Mouse (Mus musculus) limb, embryonic 14.5 days (tissue): Measurements from ENCODE around the gene Cabp1. TPM values are rescaled to one million over a fixed set of nuclear protein-coding genes. Genes with fewer than 3 reads are reported as not detected.

Experiments used
- ATAC-seq: fragments of 200-750 bp; cut with Nextera tagmentation; 2 replicates; pipeline ENCODE4 v1.8.0; 2017; ENCODE audit warnings: low read depth, moderate number of reproducible peaks, moderate TSS enrichment; ENCODE audit not compliant: low FRiP score
- DNase-seq: peaks from one replicate; pipeline ENCODE4 v3.0.0-alpha.2; 2015; ENCODE audit warnings: low spot score
- H3K27ac ChIP-seq: fragments of 300-500 bp; sonication (generic); replicated peaks from 2 replicates; pipeline ENCODE4 v1.5.1; 2014; ENCODE audit warnings: low read depth, mild to moderate bottlenecking, low read length, moderate library complexity, mixed read lengths
- H3K27me3 ChIP-seq: fragments of 300-500 bp; sonication (generic); 2 replicates; pipeline ENCODE4 v1.6.1; 2014; ENCODE audit warnings: low read length, mixed read lengths; ENCODE audit not compliant: control insufficient read depth, insufficient read depth
- H3K36me3 ChIP-seq: fragments of 300-500 bp; sonication (generic); 2 replicates; pipeline ENCODE4 v1.6.1; 2014; ENCODE audit warnings: mild to moderate bottlenecking, low read length, moderate library complexity, mixed read lengths; ENCODE audit not compliant: control insufficient read depth, insufficient read depth
- H3K4me1 ChIP-seq: fragments of 300-500 bp; sonication (generic); 2 replicates; pipeline ENCODE4 v1.6.1; 2014; ENCODE audit warnings: antibody characterized with exemption, low read length, mixed read lengths; ENCODE audit not compliant: control insufficient read depth, insufficient read depth
- H3K4me2 ChIP-seq: fragments of 300-500 bp; sonication (generic); replicated peaks from 2 replicates; pipeline ENCODE4 v1.6.1; 2014; ENCODE audit warnings: low read depth, mild to moderate bottlenecking, low read length, moderate library complexity; ENCODE audit not compliant: severe bottlenecking
- H3K4me3 ChIP-seq: fragments of 300-500 bp; sonication (generic); replicated peaks from 2 replicates; pipeline ENCODE4 v1.5.1; 2014; ENCODE audit warnings: low read length
- H3K9ac ChIP-seq: fragments of 300-500 bp; sonication (generic); 2 replicates; pipeline ENCODE4 v1.6.1; 2014; ENCODE audit warnings: mild to moderate bottlenecking, low read depth, low read length, moderate library complexity; ENCODE audit not compliant: severe bottlenecking
- H3K9me3 ChIP-seq: fragments of 300-500 bp; sonication (generic); 2 replicates; pipeline ENCODE4 v1.6.1; 2016; ENCODE audit warnings: low read length; ENCODE audit not compliant: control insufficient read depth
- POLR2A ChIP-seq: fragments of 200-500 bp; IDR thresholded peaks from 2 replicates; pipeline ENCODE4 v1.8.0; 2012; ENCODE audit warnings: inconsistent platforms, mild to moderate bottlenecking, moderate library complexity, borderline replicate concordance; ENCODE audit not compliant: insufficient read depth, insufficient read length; ENCODE audit errors: extremely low read depth
- WGBS: fragments of 180-500 bp; shearing (Covaris S2); extraction: QIAGEN DNeasy Blood & Tissue Kit; methylation state at CpG from one replicate; pipeline ENCODE4 v1.1.7; 2014; 5-methylcytosine and 5-hydroxymethylcytosine counted together
- polyA plus RNA-seq, 2 experiments: library from polyadenylated mRNA; depleted of rRNA in 1 of 2; stranded (reverse) in 1 of 2; unstranded in 1 of 2; fragments of >200 nt; fragmentation: Nextera tagmentation in 1 of 2; extraction: Ambion mirVana in 1 of 2; gene quantifications; 2 replicates each; pipeline versions ENCODE4 v1.2.1 to v1.2.3; 2012 to 2014

The Cabp1 gene
- polyA plus RNA-seq, 2 experiments: 1.5 to 4.7 TPM

DNA sequence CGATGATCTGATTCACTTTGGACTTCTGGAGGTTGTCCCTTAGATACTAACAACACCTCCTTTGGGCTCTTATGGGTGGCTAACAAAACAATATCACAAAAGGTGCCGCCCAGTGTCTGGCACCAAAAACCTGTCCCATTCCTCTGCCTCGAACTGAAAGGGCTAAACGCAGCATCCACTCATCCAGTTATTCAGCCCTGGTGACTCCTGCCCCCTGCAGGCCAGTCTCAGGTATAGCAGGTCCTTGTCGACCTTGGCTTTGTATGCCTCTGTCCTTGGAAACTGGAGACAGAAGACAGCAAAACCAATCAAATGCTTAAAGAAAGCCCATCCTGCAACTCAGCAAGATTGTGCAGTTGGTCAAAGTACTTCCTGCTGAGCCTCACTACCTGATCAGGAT is 5.4 kb downstream of the Cabp1 start:
- no peak for TF ChIP-seq POLR2A
- Histone ChIP-seq H3K36me3 (no peaks in the 10 kb centered on the region), H3K27me3 (peaks cover 29% of the 10 kb centered on the region), H3K9ac (no peak overlapping the region), H3K9me3 (no peaks in the 10 kb centered on the region), H3K4me1 (peaks cover 16% of the 10 kb centered on the region), H3K27ac (no peak overlapping the region), H3K4me2 (no peak overlapping the region), H3K4me3 (no peak overlapping the region)
- WGBS: 54% methylated on average over 5 of the region's 5 CpGs
- ATAC-seq (no peak), DNase-seq (peak; percentile 30)

DNA sequence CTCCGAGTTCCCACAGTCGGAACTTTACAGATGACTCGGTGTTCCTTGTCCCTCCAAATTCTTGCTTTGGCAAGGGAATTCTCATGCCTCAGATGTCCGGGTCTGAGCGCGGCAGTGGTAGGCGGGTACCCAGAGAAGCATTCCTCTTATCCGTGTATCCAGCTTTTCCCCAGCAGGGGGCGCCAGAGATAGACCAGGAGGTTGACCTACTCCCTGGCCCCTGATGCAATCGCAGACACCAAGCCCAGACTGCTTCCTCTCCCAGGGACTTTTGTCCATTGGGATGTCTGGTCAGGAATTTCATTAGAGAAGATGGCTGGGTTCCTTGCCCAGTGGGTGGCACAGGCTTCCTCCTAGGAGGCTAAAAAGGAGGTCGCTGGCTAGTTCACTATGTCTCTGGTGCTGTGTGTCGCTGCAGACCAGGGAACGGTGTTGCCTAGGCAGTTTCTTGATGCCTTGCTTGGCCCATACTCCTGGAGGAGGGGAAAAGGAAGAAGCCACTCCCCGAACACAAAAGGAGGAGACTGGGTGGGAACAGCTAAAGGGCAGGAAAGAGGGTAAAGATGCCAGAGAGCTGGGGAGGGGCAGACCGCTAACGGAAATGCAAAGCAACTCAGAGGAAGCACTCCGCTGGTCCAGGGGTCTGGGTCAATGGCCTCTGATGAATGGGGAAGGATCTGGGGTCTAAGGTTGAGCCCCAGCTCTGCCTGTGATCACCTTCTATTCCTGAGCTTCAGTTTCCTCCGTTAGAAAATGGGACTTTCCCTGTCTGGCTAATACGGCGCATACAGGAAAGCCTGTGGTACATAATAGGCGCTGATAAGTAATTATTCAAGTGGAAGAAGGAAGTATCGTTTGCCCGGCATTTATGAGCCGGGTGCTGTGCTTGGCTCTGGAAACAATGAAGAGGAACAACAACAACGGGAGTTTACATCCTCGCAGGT is 6.7 kb downstream of the Cabp1 start:
- ATAC-seq (peak; percentile 86; the same call in 1 of the 2 replicates), DNase-seq (peak; percentile 85)
- H3K27me3 ChIP-seq: peaks cover 16% of the 10 kb centered on the region
- peaks cover 7% of the 10 kb centered on the region; the same call in 1 of the 2 replicates for H3K4me1 ChIP-seq
- TF ChIP-seq POLR2A: no peak
- no peaks in the 10 kb centered on the region for H3K36me3 ChIP-seq
- WGBS: 16% methylated on average over 26 of the region's 26 CpGs
- H3K27ac ChIP-seq: no peak overlapping the region
- no peaks in the 10 kb centered on the region for H3K9me3 ChIP-seq
- H3K4me2 ChIP-seq: peak overlapping the region; percentile 15; the same call in 1 of the 2 replicates
- H3K9ac ChIP-seq: no peak overlapping the region
- no peak overlapping the region for H3K4me3 ChIP-seq

DNA sequence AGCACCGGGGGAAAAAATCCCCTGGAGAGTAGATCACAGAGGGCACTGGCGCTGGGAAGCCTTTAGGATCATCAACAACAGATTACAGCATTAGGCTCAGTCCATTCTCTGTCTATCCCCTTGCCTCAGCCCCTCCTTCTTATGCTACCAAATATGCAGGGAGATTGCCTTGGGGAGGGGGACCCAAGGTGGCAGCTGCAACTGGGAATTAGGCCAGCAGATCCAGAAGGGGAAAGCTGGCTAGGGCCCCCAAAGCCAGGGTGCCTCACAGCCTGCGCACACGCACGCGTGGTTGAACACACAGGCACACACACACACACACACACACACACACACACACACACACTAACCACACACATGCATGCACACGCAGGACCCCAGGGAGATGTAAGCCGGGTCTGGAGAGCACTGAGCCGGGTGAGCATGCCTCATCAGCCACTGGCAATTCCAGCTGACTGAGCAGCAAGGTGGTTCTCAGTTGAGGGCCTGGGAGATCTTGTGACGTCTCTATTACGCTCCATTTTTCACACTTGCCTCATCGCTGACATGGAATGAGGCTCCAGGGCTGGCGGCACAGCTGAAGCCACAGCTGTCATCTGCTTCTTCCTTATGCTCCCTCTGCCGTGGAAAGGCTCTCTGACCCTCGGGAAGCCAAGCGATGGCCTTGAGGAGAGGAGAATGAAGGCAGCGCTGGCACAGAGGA is 7.7 kb downstream of the Cabp1 start:
- no peak overlapping the region for H3K4me3 ChIP-seq
- ATAC-seq: peak; percentile 55
- no peak for TF ChIP-seq POLR2A
- WGBS: 33% methylated on average over 13 of the region's 17 CpGs
- peaks cover 6% of the 10 kb centered on the region for H3K27me3 ChIP-seq
- H3K27ac ChIP-seq: no peak overlapping the region
- H3K9me3 ChIP-seq: no peaks in the 10 kb centered on the region
- peak overlapping the region; percentile 15; the same call in 1 of the 2 replicates for H3K4me2 ChIP-seq
- peak; percentile 50 for DNase-seq
- no peaks in the 10 kb centered on the region for H3K36me3 ChIP-seq
- H3K9ac ChIP-seq: no peak overlapping the region
- H3K4me1 ChIP-seq: peaks cover 10% of the 10 kb centered on the region

DNA sequence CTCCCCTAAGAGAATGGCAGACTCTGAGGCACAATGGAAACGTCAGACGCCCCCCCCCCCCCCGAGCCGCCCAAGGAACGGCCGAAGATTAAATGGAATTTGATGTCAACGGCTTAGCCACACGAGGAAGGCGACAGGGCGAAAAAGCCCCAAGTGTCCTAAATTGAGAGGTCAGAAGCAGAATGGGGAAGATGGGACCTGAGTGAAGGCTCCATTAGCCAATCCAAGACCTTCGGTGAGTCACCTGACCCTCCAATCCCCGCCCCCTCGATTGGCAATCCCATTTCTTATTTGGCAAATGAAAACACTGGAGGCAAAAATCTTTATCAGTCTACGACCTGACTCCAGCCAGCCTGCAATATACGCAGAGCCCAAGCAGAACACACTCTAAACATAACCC is 9.5 kb downstream of the Cabp1 start:
- Histone ChIP-seq H3K4me1 (peaks cover 13% of the 10 kb centered on the region), H3K36me3 (no peaks in the 10 kb centered on the region), H3K27ac (no peak overlapping the region), H3K9me3 (no peaks in the 10 kb centered on the region), H3K4me2 (no peak overlapping the region), H3K4me3 (no peak overlapping the region), H3K9ac (no peak overlapping the region), H3K27me3 (no peaks in the 10 kb centered on the region; the same call in 1 of the 2 replicates)
- ATAC-seq (no peak), DNase-seq (no peak)
- 35% methylated on average over 14 of the region's 15 CpGs for whole genome bisulfite sequencing
- TF ChIP-seq POLR2A: no peak

DNA sequence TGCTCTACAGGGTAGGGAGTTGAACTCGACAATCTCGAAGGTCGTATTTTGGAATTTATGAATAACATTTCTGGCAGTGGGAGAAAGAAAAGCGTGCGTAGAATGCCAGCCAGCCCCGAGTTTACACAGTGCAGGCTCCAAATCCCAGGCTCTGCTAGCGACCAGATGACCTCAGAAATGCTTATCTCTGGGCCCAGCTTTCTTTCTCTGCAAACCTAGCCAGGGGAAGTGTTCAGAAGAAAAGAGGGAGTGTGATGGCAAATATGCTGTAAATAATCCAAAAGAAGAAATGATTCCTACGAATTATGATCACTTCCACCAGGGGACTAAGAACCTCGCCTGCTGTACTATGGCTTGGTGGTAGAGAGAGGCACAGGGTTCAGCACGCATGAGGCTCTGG is 10.7 kb downstream of the Cabp1 start:
- ATAC-seq (no peak), DNase-seq (no peak)
- Histone ChIP-seq H3K27ac (no peak overlapping the region), H3K4me1 (peaks cover 13% of the 10 kb centered on the region), H3K9ac (no peak overlapping the region), H3K4me3 (no peak overlapping the region), H3K4me2 (no peak overlapping the region), H3K36me3 (no peaks in the 10 kb centered on the region), H3K27me3 (no peaks in the 10 kb centered on the region), H3K9me3 (no peaks in the 10 kb centered on the region)
- 73% methylated on average over 10 of the region's 10 CpGs for WGBS
- TF ChIP-seq POLR2A: no peak
